Mouse (Mus musculus) cerebellum, adult 9-11 months (tissue): Measurements from ENCODE around the gene Tmem164.
A peak's percentile ranks its signal among the peaks of the same experiment; 100 is the strongest.
"Not testable (repeated sequence)": the region's sequence is repeated elsewhere in the genome, so short reads cannot be mapped to it uniquely, and the experiment has no call there.

ENCODE experiments used
- DNase-seq: peaks from one replicate; pipeline ENCODE4 v3.0.0; 2022

Gene Tmem164

DNA sequence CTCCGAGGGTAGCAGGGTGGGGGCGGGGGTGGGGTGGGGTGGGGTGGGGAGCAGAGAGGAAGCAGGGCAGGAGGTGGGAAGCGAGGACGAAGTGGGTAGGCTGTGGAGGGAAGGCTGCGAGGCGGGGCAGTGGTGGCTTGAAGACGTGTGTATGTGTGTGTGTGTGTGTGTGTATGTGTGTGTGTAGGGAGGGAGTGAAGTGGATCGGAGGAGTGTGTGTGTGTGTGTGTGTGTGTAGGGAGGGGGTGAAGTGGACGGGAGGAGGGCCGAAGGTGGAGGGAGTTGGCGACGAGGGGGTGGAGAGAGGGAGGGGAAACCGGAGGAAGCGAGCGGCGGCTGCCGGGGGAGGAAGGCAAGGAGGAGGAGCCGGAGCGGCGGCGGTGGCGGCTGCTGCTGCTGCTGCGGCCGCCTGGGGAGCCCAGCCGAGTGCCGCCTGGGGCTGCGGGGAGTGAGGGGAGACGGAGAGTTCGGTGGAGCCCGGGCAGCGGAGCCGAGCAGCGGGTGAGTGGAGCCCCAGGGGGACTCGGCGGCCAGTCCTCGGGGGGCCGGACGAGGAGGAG is at the start of gene Tmem164:
Tmem164 (plus strand) TSS at position 351 of the 560 bp plus-strand sequence.
- DNase-seq = peak; percentile 82

DNA sequence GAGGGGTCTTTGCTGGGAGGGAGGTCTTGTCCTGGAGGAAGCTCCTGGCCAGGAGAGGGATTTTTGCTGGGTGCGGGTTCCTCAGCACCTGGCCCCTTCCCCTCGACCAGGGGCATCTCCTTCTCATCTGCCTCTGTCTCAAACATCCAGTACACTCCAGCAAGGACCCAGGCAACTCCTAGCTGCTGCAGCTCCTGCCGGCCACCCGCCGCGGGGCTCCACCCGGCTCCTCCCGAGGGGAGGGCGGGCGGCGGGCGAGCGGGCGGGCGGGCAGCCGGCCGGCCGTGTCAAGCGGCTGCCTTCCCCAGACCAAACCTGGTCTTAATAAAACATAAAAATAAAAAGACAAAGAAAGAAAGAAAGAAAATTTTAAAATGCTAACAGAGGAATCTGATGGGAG is 48.2 kb upstream of the Tmem164 start:
- not testable (repeated sequence) for DNase-seq

DNA sequence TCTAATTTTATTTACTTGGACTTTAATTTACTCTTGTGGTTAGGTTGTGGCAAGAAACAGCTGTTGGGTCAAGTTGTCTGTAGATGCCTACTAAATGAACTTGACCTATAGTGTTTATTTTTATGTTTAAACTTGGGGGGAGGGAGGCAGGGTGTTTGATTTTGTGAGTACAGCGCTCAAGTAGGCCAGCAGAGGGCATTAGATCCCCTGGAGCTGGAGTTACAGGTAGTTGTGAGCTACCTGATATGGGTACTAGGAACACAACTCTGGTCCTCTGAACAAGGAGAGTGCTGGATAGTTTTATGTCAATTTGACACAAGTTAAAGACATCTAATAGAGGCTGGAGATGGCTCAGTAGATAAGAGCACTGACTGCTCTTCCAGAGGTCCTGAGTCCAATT is 34.0 kb upstream of the Tmem164 start:
- DNase-seq = no peak

DNA sequence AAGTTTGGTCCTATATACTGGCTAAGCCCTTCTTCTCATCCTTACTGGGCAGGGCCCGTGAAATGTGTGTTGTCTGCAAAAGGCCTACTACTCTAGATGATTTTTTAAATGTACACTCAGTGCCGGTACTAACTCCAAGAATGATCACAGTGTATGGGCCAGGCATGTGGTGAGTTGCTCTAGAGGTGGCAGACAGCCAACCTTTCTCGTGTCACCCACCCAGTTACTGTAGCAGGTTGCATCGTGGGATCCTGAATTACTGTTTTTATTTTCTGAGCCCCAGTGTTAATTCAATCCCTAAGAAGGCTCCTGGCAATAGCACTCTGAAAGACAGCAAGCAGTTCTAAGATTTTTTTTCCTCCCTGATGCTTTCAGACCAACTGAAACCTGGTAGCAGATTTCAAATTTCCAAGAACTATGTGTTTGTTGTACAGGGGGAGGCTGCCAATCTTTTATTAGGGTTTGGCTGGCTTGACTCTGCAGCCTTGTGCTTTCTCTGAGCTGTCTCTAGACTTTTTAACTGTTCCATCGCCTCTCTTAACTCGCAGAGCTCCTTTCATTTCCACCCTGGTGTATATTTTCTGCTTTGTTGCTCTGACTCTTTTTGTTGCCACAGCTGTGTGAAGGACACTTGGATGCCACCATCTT is 31.0 kb upstream of the Tmem164 start:
- no peak for DNase-seq

DNA sequence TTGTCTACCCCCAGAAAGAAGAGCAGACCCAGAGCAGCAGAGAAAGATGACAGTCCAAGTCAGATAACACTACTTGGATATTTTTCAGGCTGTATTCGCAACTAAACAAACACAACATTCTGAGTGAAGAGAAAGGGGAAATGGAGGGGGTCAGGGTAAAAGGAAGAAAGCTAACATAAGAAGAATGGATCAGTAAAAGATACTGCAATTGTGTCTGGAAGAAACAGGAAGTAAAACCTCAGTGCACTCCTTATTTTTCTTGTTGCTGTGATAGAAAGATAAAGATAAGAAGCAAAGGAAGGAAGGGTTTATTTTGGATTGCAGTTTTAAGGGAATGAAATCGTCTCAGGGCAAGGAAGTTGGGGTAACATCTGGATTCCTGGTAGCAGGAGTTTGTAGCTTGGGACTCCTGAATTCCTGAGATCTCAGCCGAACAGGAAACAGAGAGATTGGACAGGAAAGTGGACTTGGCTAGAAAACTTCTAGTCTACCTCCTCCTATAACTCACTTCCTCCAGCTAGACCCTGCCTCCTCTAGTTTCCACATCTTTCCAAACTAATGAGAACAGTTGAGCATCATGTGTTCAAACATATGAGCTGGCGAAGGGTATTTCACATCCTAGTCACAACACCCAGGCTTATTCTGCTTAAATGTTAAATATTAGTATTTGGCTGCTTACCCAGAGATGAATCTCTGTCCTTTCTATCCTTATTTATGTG is 16.3 kb upstream of the Tmem164 start:
- DNase-seq = no peak

DNA sequence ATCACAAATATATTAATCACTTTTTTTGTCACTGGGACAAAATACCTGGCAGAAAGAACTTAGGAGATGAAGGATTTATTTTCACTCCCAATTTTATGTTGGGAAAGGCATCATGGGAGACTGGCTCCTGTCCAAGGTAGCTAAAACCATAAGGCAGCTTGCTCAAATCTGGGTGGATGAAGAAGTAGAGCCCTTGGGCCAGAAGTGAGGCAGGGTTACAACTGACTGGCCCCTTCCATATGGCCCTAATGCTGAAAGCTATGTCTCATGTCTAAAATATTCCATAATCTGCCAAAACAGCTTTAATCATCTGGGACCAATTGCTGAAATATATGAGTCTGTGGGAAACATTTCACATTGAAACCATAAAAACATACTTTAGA is 15.8 kb upstream of the Tmem164 start:
- DNase-seq = no peak

DNA sequence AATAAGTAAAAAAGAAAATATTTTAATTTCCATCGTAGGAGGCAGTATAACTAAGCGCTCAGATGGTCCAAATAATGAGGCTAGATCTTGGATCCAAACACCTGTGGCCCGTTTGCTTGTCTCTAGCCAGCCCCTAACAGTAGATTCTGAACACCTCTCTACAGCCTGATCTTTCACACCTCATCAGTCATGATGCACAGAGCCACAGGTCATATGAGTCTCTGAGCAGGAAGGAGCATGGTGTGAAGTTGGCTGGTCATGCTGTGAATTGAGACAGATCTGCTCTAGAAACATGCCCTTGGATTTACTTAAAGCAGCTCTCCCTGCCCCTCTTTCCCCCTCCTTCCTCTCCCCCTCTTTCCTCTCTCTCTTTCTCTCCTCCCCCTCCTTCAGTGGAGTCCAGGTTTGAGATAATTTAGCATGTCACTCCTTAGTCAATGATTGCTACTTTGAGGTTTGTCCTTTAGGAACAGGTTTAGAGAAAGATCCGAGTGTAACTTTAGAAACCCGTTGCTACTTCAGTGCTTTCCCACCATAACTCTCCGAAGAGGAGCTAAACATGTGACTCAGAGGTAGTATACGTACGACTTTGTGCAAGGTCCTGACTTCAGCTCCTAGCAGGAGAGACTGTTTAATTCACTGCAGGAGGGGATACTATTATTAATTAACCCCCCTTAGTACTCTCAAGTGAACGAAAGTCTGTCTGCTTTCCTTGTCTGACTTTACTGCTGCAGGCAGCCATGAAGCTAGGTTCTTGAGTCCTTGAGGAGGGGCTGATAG is 11.7 kb upstream of the Tmem164 start:
- no peak for DNase-seq

DNA sequence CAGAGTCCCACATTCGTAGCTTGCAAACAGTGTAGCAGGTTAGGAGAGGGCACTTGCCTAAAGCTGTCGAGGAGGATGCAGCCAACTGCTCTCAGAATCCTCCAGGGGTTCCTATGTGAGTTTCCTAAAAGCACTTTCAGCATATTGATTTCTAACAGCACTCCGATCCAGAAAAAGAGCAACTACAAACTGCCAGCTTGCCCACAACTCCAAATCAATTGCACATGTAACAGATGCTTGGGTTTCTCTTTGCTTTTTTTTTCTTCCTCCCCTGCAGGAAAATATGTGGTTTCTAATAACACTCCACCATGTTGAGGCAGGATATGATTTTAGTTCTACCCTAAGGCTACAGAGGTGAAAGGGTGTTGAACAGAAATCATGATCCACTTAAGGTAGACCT is 11.1 kb upstream of the Tmem164 start:
- no peak for DNase-seq

DNA sequence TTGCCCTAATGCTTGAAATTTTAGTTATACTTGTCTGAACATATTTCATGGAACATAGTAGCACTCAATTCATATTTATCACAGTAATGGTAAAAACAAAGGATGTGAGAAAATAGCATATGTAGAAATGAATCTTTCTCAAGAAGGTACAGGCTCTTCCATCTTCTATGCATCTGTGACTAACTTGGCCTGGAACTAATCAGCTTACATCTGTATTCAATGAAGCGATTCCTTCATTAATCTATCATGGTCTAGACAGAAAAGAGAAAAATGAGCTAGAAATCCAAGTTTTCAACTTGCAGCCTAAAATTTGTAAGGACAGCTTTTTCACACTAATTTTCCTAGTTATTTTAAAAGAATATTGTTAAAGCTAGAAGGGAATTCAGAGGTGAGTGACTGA is 10.1 kb upstream of the Tmem164 start:
- no peak for DNase-seq

DNA sequence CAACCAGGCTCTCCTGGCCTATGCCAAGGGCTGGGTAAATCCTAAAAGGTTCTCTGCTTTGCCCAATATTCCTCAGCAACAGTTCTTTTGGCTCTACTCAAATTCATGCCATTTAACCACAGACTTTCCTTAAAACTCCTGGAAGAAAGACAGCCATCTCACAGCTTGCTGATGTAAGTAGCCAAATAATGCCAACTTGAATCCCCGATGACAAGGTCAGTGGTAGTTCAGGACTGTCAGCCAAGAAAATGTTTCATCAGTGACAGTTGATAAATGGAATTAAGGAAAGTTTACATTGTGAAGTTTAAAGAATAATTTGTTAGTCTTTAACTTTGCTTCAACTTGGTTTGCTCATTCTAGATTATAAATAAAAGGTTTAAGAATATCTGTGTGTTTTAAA is 8.5 kb upstream of the Tmem164 start:
- no peak for DNase-seq

DNA sequence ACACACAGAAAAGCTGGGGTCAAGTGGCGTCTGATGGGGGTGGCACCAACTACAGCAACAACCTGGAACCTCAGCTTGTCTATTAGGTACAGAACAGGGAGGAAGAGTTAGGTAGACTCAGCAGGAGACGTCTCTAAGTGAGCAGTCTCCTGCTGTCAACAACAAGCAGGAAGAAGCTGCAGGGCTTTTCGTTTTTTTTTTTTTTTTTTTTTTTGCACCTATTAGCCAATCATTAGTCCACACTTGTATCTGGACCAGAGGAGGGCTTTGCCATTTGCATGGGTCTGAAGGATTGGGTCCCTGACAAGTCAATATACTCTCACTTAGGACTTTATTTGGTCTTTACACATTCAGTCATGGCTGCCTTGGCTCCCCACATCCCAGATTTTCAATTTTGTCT is 4.0 kb upstream of the Tmem164 start:
- DNase-seq = no peak

DNA sequence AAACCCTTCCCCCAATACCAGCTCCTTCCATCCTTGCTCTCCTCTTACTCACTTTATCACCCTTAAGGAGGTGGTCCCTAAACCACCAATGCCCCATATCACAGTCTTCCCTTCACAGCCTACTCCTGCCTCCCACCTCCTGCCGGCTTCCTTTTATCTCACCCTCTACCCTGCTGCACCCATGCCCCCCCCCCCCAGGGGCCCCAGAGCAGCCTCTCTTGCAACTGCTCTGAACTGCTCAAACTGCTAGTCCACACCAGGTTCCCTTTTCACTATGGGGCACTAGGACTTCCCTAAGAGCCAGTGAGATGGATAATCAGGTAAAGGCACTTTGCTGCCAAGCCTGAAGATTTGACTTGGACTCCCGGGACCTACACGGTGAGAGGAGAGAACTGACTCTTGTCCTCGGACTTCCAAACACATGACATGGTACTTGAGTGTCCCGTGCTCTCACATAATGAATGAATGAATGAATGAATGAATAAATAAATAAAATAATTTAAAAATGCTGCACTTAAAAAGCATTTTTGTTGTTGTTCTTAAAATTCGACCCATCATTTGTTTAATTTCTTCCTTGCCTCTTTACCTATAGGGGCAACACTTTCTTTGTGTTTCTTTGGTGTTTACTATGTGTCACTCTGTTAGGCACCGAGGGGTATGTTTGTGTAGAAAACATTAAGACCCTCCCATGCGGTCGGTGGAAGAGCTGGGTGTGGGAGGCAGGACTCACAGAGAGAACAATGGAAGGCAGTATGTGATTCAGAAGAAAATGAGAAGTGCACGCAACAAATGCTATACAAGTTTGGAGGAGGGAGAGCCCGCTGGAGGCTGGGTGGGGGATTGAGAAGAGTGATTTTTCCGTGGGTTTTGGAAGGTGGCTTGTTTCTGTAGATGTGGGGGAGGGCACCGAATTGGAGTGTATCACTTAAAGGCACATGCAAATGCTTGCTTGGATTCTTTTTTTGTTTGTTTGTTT is 2.4 kb upstream of the Tmem164 start:
- DNase-seq = no peak

DNA sequence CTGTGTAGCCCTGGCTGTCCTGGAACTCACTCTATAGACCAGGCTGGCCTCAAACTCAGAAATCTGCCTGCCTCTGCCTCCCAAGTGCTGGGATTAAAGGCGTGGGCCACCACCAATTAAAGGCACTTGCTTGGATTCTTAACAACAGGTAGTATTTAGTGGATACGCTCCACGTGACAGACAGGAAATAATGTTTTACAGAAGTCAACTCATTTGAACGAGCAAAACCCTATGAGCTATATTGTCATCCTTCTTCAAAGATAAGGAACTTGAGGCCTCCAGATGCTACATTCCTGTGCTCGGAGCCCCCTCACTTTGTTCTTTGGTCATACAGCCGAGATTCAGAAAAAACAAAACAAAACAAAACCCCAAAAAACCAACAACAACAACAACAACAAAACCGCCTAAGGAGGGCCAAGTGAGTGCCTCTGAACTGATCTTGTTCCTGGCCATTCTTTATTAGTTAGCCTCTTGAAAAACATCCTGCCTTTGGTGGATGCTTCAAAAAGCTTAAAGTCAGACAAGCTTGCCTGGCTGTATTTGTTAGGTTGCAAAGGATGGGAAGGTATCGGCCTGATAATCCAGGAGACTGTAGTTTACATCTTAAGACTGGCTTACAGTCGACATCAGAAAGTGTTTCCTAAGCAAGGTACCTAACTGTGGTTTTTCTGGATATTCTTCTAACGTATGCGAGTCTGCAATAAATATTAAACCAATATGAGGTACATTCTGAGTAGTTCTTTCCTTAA is 1.5 kb upstream of the Tmem164 start:
- no peak for DNase-seq

DNA sequence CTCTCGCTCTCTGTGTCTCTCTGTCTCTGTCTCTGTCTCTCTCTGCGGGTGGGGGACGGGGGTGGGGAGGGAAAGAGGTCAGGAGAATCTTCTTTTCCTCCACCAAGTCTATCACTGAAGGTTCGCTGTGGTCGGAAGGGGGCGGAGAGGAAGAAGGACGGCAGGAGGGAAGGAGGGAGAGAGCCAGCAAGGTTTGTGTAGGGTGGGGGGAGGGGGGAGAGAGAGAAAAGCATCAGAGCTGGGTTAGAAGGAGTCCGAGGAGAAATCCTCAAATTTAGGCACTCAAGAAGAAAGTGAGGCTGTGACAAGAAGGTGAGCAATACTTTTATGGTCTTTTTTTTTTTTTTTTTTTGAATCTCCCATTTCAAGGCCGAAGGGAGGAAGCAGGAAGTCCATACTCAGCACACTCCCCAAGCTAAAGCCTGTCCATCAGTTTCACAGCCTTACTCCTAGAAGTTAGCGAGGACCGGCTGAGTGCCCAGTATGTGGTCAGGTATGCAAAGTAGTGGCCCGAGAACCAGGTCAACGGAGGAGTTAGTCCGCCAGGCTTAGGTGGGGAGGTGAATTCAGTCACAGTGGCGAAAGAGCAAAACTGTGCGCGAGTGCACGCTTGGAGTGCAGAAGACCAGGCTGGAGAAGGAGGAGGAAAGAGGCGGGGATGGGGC is 683 bp upstream of the Tmem164 start:
- DNase-seq = peak; percentile 39

DNA sequence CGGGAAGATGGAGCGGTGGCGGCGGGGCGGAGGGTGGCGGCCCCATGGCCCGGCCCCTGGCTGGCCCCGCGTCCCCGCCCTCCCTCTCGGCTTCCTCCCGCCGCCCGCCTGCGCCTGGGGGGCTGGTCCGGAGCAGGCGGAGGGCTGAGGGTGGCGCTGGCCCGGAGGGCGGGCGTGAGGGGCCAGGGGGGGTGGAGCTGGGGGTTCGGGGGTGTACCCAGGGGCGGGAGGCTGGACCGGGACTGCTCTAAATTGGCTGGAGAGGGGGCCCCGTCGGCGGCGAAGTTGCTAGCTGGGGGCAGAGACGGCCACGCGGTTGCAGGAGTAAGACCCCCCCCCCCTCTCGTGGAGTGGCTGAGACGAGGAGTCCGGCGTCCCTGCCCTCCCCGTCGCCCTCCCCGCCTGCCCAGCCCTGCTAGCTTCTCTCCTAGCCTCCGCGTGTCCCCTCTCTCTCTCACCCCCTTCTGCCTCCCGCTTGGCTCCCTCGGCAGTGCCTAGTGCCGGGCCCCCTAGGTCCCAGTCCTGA is 473 bp downstream of the Tmem164 start:
- DNase-seq = no peak

DNA sequence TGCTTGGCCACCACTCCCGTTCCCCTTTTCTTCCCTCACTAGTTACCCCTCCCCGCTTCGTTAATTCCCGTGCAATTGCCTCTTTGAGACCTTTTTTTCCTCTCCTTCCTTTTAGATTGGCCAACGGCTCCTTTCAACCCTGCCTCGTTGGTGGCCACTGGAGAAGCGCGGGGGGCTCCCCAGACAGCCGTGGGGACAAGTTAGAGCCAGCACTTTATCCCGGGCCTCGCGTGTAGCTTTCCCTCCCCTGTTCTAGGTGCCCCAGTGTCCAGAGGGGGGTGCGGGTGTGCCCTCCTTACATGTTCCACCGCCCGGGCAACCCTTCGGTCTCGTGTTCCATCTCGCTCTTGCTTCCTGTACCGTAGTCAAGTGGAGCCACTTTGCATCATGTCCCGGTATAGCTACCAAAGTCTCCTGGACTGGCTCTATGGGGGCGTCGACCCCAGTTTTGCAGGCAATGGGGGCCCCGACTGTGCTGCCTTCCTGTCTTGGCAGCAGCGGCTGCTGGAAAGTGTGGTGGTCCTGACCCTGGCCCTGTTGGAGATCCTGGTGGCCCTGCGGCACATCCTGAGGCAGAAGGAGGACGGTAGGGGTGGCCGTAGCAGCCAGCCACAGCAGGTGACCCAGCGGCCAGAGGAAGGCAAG is 1.1 kb downstream of the Tmem164 start:
- peak; percentile 51 for DNase-seq

DNA sequence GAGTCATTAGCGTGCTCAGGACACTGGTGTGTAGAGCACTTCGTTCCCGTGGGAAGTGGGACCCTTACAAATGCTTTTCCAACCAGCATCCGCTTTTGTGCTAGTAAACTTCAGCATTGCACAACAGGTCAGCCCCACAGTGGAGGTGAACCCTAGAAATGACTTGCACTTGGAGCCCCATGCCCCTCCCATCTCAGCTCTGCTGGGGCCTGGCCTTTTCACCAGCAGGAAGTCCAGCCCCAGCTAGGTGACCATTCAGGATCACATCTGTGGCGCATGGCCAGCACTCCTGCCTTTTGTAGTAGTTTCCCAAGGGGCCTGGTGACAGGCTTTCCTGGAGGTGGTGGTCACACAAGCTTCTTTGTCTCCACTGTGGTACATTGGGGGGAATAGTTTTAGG is 1.8 kb downstream of the Tmem164 start:
- peak; percentile 26 for DNase-seq

DNA sequence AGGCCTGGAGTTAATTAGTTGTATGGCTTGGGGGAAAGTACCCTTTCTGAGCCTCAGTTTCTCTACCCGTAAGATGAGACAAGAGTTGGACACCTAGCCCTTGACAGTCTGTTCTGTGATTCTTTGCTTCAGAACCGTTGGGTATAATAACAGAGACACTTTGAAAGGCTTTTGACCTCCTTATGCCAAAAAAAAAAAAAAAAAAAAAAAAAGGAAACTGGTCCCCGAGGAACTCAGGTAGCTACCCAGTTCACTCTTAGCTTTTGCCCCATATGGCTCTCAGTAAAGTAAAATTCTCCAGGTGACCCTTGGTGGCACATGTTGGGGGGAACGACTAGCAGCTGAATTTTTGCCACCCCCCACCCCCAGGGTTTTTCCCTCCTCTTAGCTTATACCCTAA is 3.5 kb downstream of the Tmem164 start:
- DNase-seq = no peak

DNA sequence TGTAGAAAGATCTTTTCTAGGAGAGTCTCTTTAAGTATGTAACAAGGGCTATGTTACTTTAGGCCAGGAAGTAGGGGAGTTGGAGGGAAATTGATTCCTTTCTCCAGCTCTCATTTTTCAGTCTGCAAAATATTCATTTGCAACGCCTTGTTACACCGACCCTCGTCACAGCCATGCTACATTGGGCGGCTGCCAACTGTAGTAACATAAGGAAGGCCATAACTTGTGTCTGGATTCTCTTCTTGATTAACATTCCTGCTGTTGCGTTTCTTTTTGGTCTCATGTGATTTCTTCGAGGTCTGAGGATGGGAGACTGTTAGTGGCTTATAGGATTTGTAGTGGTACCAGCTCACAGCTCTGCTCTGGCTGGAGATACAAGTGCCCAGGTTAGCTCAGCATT is 4.5 kb downstream of the Tmem164 start:
- DNase-seq = no peak

DNA sequence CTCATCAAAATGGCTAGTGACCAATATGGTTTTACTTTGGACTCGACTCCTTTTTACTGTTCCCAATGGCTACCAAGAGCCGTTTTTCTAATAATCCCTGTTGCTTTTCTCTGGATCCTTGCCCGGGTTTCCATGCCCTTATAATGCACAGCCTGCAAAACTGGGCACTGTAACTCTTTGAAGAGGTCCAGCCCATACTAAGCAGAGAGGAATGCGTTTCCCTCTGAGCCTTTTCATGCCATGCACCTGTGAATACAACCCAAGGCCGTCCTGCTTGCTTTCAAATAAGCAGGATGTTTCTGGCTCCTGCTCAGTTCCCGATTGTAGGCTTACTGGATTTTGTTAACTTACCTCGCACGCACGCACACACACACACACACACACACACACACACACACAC is 7.3 kb downstream of the Tmem164 start:
- no peak for DNase-seq
